Mouse (Mus musculus) heart, embryonic 16.5 days (tissue): Measurements from ENCODE around the gene Cygb. TPM values are rescaled to one million over a fixed set of nuclear protein-coding genes. Genes with fewer than 3 reads are reported as not detected.
"Not testable (repeated sequence)": the region's sequence is repeated elsewhere in the genome, so short reads cannot be mapped to it uniquely, and the experiment has no call there.

Source experiments
- ATAC-seq: fragments of 200-750 bp; cut with Nextera tagmentation; replicated peaks from 2 replicates; pipeline ENCODE4 v1.8.0; 2017; ENCODE audit warnings: moderate number of reproducible peaks; ENCODE audit not compliant: insufficient read depth, low FRiP score; ENCODE audit errors: extremely low read depth
- H3K27ac ChIP-seq: fragments of 300-500 bp; sonication (generic); 2 replicates; pipeline ENCODE4 v1.5.1; 2014; ENCODE audit warnings: mild to moderate bottlenecking, low read length, control low read depth, moderate library complexity
- H3K27me3 ChIP-seq: fragments of 300-500 bp; sonication (generic); 2 replicates; pipeline ENCODE4 v1.6.1; 2014; ENCODE audit warnings: low read length, mixed read lengths; ENCODE audit not compliant: control insufficient read depth, insufficient read depth
- H3K36me3 ChIP-seq: fragments of 300-500 bp; sonication (generic); 2 replicates; pipeline ENCODE4 v1.6.1; 2014; ENCODE audit not compliant: control insufficient read depth, insufficient read depth
- H3K4me1 ChIP-seq: fragments of 300-500 bp; sonication (generic); 2 replicates; pipeline ENCODE4 v1.6.1; 2014; ENCODE audit warnings: low read length, mixed read lengths; ENCODE audit not compliant: control insufficient read depth, insufficient read depth
- H3K4me2 ChIP-seq: fragments of 300-500 bp; sonication (generic); 2 replicates; pipeline ENCODE4 v1.6.1; 2014; ENCODE audit warnings: low read depth, mild to moderate bottlenecking, control low read depth, low read length
- H3K4me3 ChIP-seq: fragments of 300-500 bp; sonication (generic); 2 replicates; pipeline ENCODE4 v1.5.1; 2014; ENCODE audit warnings: mild to moderate bottlenecking, control low read depth, low read length
- H3K9ac ChIP-seq: fragments of 300-500 bp; sonication (generic); 2 replicates; pipeline ENCODE4 v1.6.1; 2014; ENCODE audit warnings: low read length, control low read depth
- H3K9me3 ChIP-seq: fragments of 300-500 bp; sonication (generic); replicated peaks from 2 replicates; pipeline ENCODE4 v1.6.1; 2016; ENCODE audit warnings: low read length; ENCODE audit not compliant: control insufficient read depth
- WGBS: fragments of 180-500 bp; shearing (Covaris S2); extraction: QIAGEN DNeasy Blood & Tissue Kit; methylation state at CpG from one replicate; pipeline ENCODE4 v1.1.7; 2014; 5-methylcytosine and 5-hydroxymethylcytosine counted together
- polyA plus RNA-seq: library from polyadenylated mRNA; unstranded; fragments of >200 nt; fragmentation: Nextera tagmentation; extraction: Ambion mirVana; gene quantifications from 2 replicates; pipeline ENCODE4 v1.2.1, GENCODE M21; 2015

The Cygb gene
- polyA plus RNA-seq, 1 experiment from 2014 or later = 12.3 TPM

- no peaks in the 10 kb centered on the region for H3K9me3 ChIP-seq
- H3K27ac ChIP-seq = no peak overlapping the region
- no peaks in the 10 kb centered on the region for H3K27me3 ChIP-seq
- peaks cover 19% of the 10 kb centered on the region for H3K4me1 ChIP-seq
- no peak overlapping the region for H3K4me3 ChIP-seq
- WGBS = 77% methylated on average over 14 of the region's 14 CpGs
- no peak for ATAC-seq
- H3K9ac ChIP-seq = no peak overlapping the region
- no peak overlapping the region for H3K4me2 ChIP-seq
- peaks cover 44% of the 10 kb centered on the region for H3K36me3 ChIP-seq
Observed at GRCm38 (mm10) chr11:116676175-116676976, 22.3 kb upstream of the Cygb start.

GRCm38 (mm10) chr11:116675429-116675828 lies 21.3 kb upstream of the Cygb start:
- H3K27me3 ChIP-seq, H3K4me2 ChIP-seq, H3K4me3 ChIP-seq, H3K9me3 ChIP-seq, ATAC-seq: not testable (repeated sequence)
- Histone ChIP-seq H3K36me3 (peaks cover 44% of the 10 kb centered on the region), H3K9ac (peak overlapping the region; percentile 18; the same call in 1 of the 2 replicates), H3K27ac (peak overlapping the region; percentile 76), H3K4me1 (peaks cover 22% of the 10 kb centered on the region)
- 36% methylated on average over 6 of the region's 6 CpGs for WGBS

DNA sequence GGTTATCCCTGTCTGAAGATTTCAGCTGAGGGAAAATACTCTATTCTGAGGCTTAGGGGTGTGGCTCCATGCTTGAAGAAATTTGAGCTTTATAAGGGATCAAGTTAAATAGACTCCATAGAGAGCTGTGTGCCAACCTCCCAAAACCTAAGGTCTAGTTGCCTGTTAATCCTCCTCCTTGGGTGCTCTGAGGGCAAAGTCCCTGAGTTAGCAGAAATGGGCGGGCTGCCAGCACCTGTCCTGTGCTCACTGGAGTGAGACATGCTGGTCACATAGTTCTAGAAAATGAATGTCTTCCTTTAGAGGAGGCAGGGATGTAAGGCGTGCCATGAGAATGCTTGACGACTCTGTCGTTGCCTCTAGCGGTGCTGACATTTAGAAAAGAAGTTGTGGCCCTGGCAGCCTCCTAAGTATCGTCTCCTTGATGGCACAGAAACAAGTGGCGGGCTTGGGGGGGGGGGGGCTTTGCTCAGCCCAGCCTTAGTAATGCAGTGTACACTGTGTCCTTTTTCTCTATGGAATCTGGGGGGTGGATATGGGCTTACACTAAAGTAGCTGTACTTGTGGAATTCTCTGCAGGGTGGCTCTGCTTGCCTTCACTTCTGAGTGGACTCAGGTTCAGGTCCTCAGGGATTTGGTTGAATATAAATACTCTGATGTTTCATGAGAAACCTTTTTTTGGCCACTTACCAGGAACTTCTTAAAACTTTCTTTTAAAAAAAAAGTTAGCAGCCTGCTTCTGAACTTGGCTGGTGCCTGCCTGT lies 20.7 kb upstream of the Cygb start:
- Histone ChIP-seq H3K4me1 (peaks cover 22% of the 10 kb centered on the region), H3K27me3 (no peaks in the 10 kb centered on the region), H3K36me3 (peaks cover 44% of the 10 kb centered on the region), H3K4me2 (no peak overlapping the region; the same call in 1 of the 2 replicates), H3K27ac (peak overlapping the region; percentile 76), H3K4me3 (no peak overlapping the region), H3K9ac (peak overlapping the region; percentile 18; the same call in 1 of the 2 replicates), H3K9me3 (no peaks in the 10 kb centered on the region)
- 60% methylated on average over 7 of the region's 7 CpGs for WGBS
- ATAC-seq = no peak

DNA sequence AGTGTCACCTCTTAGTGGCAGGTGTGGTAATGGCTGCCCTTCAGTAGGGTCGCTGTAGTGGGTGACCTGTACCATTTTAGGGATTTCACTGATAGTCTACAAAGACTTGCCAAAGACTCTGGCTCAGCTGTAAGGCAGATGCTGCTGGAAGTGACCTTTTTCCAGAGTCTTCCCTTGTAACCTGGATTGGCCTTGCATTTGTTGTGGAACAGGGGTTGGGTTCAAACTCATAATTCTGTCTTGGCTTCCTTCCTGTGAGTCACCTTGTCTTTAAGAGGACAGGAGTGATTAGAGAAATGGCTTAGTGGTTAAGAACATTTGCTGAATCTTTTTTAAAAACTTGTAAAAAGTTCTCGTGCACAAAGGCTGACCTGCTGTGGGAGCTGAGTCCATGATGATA lies 19.3 kb upstream of the Cygb start:
- Histone ChIP-seq H3K4me3 (no peak overlapping the region), H3K4me2 (no peak overlapping the region), H3K27ac (no peak overlapping the region), H3K27me3 (no peaks in the 10 kb centered on the region), H3K9ac (no peak overlapping the region), H3K4me1 (peaks cover 24% of the 10 kb centered on the region), H3K9me3 (no peaks in the 10 kb centered on the region), H3K36me3 (peaks cover 42% of the 10 kb centered on the region)
- WGBS = 77% methylated on average over 2 of the region's 2 CpGs
- no peak for ATAC-seq

DNA sequence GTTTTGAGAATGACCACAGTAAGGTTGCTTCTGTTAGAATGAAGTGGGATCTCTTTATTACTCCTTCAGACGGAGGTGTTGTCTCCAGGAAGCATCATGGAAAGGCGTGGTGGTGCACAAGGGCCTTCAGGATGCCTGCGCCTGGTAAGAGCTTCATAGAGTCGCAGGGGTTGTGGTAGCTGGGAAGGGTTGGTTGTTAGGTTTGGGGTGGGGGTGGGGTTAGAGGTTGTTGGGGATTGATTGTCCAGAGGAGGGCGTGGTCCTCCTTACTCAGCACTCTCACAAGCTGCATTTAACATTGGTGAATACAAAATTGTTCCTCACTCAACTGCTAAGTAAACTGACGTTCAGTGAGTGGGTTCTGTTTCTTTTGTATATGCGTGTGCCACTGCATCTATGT lies 18.5 kb upstream of the Cygb start:
- H3K9me3 ChIP-seq = no peaks in the 10 kb centered on the region
- H3K4me3 ChIP-seq = peak overlapping the region; percentile 95
- 25% methylated on average over 7 of the region's 7 CpGs for WGBS
- peaks cover 24% of the 10 kb centered on the region for H3K4me1 ChIP-seq
- H3K4me2 ChIP-seq = peak overlapping the region; percentile 92
- H3K36me3 ChIP-seq = peaks cover 40% of the 10 kb centered on the region
- H3K9ac ChIP-seq = peak overlapping the region; percentile 95
- no peaks in the 10 kb centered on the region for H3K27me3 ChIP-seq
- ATAC-seq = no peak
- no peak overlapping the region for H3K27ac ChIP-seq

DNA sequence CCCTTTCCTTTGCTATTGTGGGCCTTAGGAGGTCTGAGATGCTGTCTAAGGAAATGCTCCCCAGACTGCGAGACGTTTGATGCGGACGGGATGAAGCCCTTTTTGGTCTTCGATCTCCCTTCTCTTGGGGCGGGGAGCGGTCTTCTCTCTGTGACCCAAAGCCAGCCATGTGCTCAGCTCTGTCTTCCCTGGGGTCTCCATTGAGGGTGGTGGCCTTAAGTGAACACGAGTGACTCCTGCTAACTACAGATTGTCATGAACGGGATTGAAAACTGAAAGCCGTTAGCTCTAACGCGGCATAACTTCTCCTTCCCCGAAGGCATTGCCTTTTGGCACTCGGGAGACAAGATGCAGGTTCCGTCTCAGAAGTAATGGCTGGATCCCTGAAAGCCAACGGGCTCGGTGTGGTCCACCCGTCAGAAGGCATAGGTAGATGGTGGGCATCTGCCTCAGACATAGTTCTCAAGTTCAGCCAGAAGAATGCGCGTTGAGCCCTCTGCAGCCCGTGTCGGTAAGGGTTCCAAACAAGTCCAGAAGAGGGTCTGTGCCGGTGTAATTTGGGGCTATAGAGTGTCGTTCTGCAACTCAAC lies 17.8 kb upstream of the Cygb start:
- WGBS = under 1% methylated on average over 24 of the region's 24 CpGs
- Histone ChIP-seq H3K4me3 (peak overlapping the region; percentile 95), H3K27ac (peak overlapping the region; percentile 75), H3K27me3 (no peaks in the 10 kb centered on the region), H3K9ac (peak overlapping the region; percentile 95), H3K4me2 (peak overlapping the region; percentile 92), H3K9me3 (no peaks in the 10 kb centered on the region), H3K4me1 (peaks cover 24% of the 10 kb centered on the region), H3K36me3 (peaks cover 34% of the 10 kb centered on the region)
- ATAC-seq = 0 out of 2 replicates have a peak, but pooled peaks have one; percentile 2

- H3K9ac ChIP-seq = peak overlapping the region; percentile 95
- H3K36me3 ChIP-seq = peaks cover 27% of the 10 kb centered on the region
- ATAC-seq = peak; percentile 87
- H3K4me2 ChIP-seq = peak overlapping the region; percentile 92
- no peaks in the 10 kb centered on the region for H3K9me3 ChIP-seq
- peak overlapping the region; percentile 95 for H3K4me3 ChIP-seq
- peaks cover 24% of the 10 kb centered on the region for H3K4me1 ChIP-seq
- WGBS = under 1% methylated on average over 45 of the region's 45 CpGs
- no peaks in the 10 kb centered on the region for H3K27me3 ChIP-seq
- peak overlapping the region; percentile 75 for H3K27ac ChIP-seq
Observed at GRCm38 (mm10) chr11:116671112-116671844, 17.2 kb upstream of the Cygb start.

GRCm38 (mm10) chr11:116670386-116670785 lies 16.3 kb upstream of the Cygb start:
- no peaks in the 10 kb centered on the region for H3K27me3 ChIP-seq
- no peaks in the 10 kb centered on the region for H3K9me3 ChIP-seq
- H3K4me3 ChIP-seq = no peak overlapping the region
- peaks cover 18% of the 10 kb centered on the region for H3K36me3 ChIP-seq
- ATAC-seq = no peak
- no peak overlapping the region for H3K9ac ChIP-seq
- H3K4me1 ChIP-seq = peaks cover 24% of the 10 kb centered on the region
- WGBS = 82% methylated on average over 7 of the region's 7 CpGs
- no peak overlapping the region for H3K4me2 ChIP-seq
- H3K27ac ChIP-seq = no peak overlapping the region
